Mouse (Mus musculus) megakaryocyte-erythroid progenitor cell, adult 5-6 weeks (primary cell): Measurements from ENCODE around the gene Dazl. TPM values are rescaled to one million over a fixed set of nuclear protein-coding genes. Genes with fewer than 3 reads are reported as not detected.

ENCODE experiments used
- total RNA-seq, 2 experiments: library from RNA; stranded (forward) in 1 of 2; stranded (reverse) in 1 of 2; fragments of 200-1000, 215-1000 nt in 1 of 2; fragments of >200 nt in 1 of 2; fragmentation: Nextera tagmentation in 1 of 2; gene quantifications; 2 replicates each; pipeline ENCODE4 v1.2.3; 2014 to 2017

The Dazl gene
- total RNA-seq, 2 experiments from 2014 or later, result 0.47 TPM; not detected in 1

Other genes with a start within 250 kb of the Dazl start
- gene Rftn1, start 103.0 kb downstream of the Dazl start, total RNA-seq (2014; fragmentation: Nextera tagmentation), result 39.0 and 39.5 TPM in 2 replicates
- 31.1 and 44.6 TPM in 2 replicates for gene Rftn1, start 103.0 kb downstream of the Dazl start, total RNA-seq (2017)
- gene Plcl2, start 215.8 kb upstream of the Dazl start, total RNA-seq (2014; fragmentation: Nextera tagmentation), result 42.4 and 61.8 TPM in 2 replicates
- gene Plcl2, start 215.8 kb upstream of the Dazl start, total RNA-seq (2017), result 44.0 and 47.5 TPM in 2 replicates